26 mouse cellular contexts compared by ENCODE assay signal in the genomic region with DNA sequence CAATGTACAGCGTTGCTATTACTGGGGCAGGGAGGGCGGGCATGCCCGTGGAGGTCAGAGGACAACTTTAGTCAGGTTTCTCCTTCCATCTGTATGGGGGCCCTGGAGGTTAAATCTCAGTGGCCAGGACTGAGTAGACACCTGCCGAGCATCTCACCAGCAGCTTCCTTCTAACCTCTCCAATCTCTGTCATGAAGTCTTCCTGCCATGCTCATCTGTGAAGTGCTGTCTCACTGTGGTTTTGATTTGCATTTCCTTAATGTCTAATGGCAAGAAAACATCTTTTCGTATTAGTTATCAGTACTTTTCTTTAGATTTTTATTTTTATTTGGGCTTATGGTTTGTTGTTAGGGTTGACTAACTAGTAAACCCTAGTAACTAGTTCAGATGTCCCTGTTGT.
"Had no signal": no experiment of that assay in that cellular context is flagged by ENCODE, and none has a peak within 500 bp of the region (broad histone marks: within the 10 kb centered on the region; RNA-seq: fewer than 3 reads in every experiment).

No protein-coding gene starts in this region.

- H3K9ac ChIP-seq: heart, embryonic 15.5 days; hindbrain, embryonic 13.5 days; hindbrain, embryonic 15.5 days; kidney, embryonic 15.5 days; limb, embryonic 12.5 days; liver, embryonic 13.5 days; liver, embryonic 15.5 days had no signal

- H3K4me1 ChIP-seq: hindbrain, embryonic 15.5 days had no signal

- H3K27ac ChIP-seq: heart, embryonic 10.5 days; hindbrain, embryonic 13.5 days; hindbrain, embryonic 15.5 days; hindbrain, postnatal 0 days; kidney, postnatal 0 days; limb, embryonic 10.5 days; limb, embryonic 12.5 days; liver, embryonic 13.5 days; liver, embryonic 15.5 days had no signal

- H3K27me3 ChIP-seq: heart, embryonic 13.5 days; heart, embryonic 15.5 days; hindbrain, embryonic 13.5 days; hindbrain, embryonic 15.5 days; kidney, embryonic 15.5 days; limb, embryonic 12.5 days; liver, embryonic 13.5 days; liver, embryonic 15.5 days had no signal

- H3K4me3 ChIP-seq: heart, embryonic 10.5 days; heart, embryonic 13.5 days; heart, embryonic 15.5 days; hindbrain, embryonic 13.5 days; hindbrain, embryonic 15.5 days; kidney, embryonic 15.5 days; limb, embryonic 10.5 days; limb, embryonic 12.5 days; liver, embryonic 13.5 days; liver, embryonic 15.5 days had no signal

- H3K9me3 ChIP-seq: heart, embryonic 10.5 days; heart, embryonic 13.5 days; heart, embryonic 15.5 days; hindbrain, embryonic 13.5 days; hindbrain, embryonic 15.5 days; kidney, embryonic 15.5 days; limb, embryonic 10.5 days; limb, embryonic 12.5 days; liver, embryonic 13.5 days; liver, embryonic 15.5 days had no signal

- H3K4me2 ChIP-seq: heart, embryonic 13.5 days; heart, embryonic 15.5 days; hindbrain, embryonic 13.5 days; hindbrain, embryonic 15.5 days; kidney, embryonic 15.5 days; limb, embryonic 12.5 days; liver, embryonic 11.5 days; liver, embryonic 13.5 days; liver, embryonic 15.5 days had no signal

- DNase-seq: gastrocnemius, postnatal 10 days; gastrocnemius, postnatal 25 days; heart, adult 11 months; heart, postnatal 14 days; heart, postnatal 36 days; kidney, adult 11 months; kidney, adult 2 months; kidney, adult 9 months; kidney, postnatal 14 days; kidney, postnatal 36 days; layer of hippocampus, adult 9-11 months; layer of hippocampus, postnatal 36 days; liver; liver, embryonic 13.5 days had no signal
